30 mouse cellular contexts compared by ENCODE assay signal in the genomic region with DNA sequence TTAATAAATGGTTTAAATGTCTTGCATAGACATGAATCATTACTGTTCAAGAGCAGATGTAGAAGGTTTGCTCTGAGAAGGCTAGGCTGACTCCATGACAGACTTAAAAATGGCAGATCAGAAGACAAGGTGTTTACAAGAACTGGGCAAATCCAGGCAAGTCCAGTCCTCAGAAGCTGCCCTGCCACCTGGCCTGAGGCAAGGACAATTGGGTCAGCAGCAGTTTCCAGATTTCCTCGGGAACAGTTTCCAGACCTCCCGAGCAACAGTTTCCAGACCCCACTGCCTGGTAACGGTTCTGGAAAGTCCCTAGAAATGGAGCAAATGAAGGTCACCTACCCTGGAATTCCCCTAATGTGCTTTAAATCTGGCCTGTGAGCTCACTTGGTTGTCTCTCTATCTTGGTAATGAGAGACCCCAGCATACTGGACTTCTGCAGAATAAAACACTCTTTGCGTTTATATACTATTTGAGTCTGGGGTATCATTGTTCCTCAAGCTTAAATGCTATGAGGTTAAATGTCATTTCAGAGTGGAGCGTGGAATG. TPM values are rescaled to one million over a fixed set of nuclear protein-coding genes. Genes with fewer than 3 reads are reported as not detected.
"Had no signal": no experiment of that assay in that cellular context is flagged by ENCODE, and none has a peak within 500 bp of the region (broad histone marks: within the 10 kb centered on the region; RNA-seq: fewer than 3 reads in every experiment).

No protein-coding gene starts in this region.

- H3K9me3 ChIP-seq: heart, embryonic 10.5 days; heart, embryonic 12.5 days; hindbrain, embryonic 10.5 days; hindbrain, embryonic 12.5 days; intestine, embryonic 15.5 days; limb, embryonic 13.5 days; limb, embryonic 15.5 days; liver, embryonic 13.5 days had no signal

- H3K4me2 ChIP-seq: heart, embryonic 12.5 days; hindbrain, embryonic 12.5 days; hindbrain, embryonic 14.5 days; intestine, embryonic 15.5 days; limb, embryonic 13.5 days; limb, embryonic 15.5 days; liver, embryonic 13.5 days had no signal

- H3K9ac ChIP-seq: heart, embryonic 12.5 days; hindbrain, embryonic 12.5 days; hindbrain, embryonic 14.5 days; intestine, embryonic 15.5 days; limb, embryonic 13.5 days; limb, embryonic 15.5 days; liver, embryonic 13.5 days had no signal

- H3K4me1 ChIP-seq: heart, embryonic 10.5 days; heart, embryonic 12.5 days; hindbrain, embryonic 10.5 days; hindbrain, embryonic 12.5 days; intestine, embryonic 15.5 days; limb, embryonic 13.5 days; limb, embryonic 15.5 days; liver, embryonic 13.5 days had no signal

- H3K27ac ChIP-seq: gastrocnemius, adult 2 months; heart, embryonic 10.5 days; hindbrain, embryonic 10.5 days; hindbrain, embryonic 12.5 days; hindbrain, embryonic 14.5 days; intestine, embryonic 15.5 days; limb, embryonic 13.5 days; limb, embryonic 15.5 days; liver, embryonic 13.5 days had no signal

- ATAC-seq: hindbrain, embryonic 16.5 days; inflammation-experienced regulatory T-cells, adult 6 months; intestine, embryonic 15.5 days; intestine, postnatal 0 days had no signal

- H3K4me3 ChIP-seq: gastrocnemius, adult 2 months; heart, embryonic 10.5 days; heart, embryonic 12.5 days; hindbrain, embryonic 10.5 days; hindbrain, embryonic 12.5 days; intestine, embryonic 15.5 days; limb, embryonic 13.5 days; limb, embryonic 15.5 days; liver, embryonic 13.5 days had no signal

- H3K36me3 ChIP-seq: heart, embryonic 10.5 days; heart, embryonic 12.5 days; hindbrain, embryonic 10.5 days; hindbrain, embryonic 12.5 days; intestine, embryonic 15.5 days; limb, embryonic 13.5 days; limb, embryonic 15.5 days; liver, embryonic 13.5 days had no signal

- H3K27me3 ChIP-seq: heart, embryonic 12.5 days; hindbrain, embryonic 12.5 days; intestine, embryonic 15.5 days; limb, embryonic 13.5 days; limb, embryonic 15.5 days; liver, embryonic 13.5 days had no signal

- DNase-seq: gastrocnemius, adult 2 months; gastrocnemius, postnatal 10 days; gastrocnemius, postnatal 25 days; heart, adult 18-20 months; heart, postnatal 10 days; heart, postnatal 4 days; kidney, adult 18-20 months; kidney, adult 8-10 months; kidney, postnatal 10 days; kidney, postnatal 25 days; layer of hippocampus, adult 9-11 months; layer of hippocampus, postnatal 36 days; left cerebral cortex, postnatal 4 days; liver, embryonic 13.5 days had no signal

RNA-seq across cellular contexts. Expression of gene Esr2, which starts 32.4 kb away (rescaled TPM):
- polyA plus RNA-seq: inflammation-experienced regulatory T-cells, adult 6 months; intestine, postnatal 0 days; liver, adult 2 months had no signal

RNA-seq across cellular contexts. Expression of gene Tex21, which starts 37.0 kb away (rescaled TPM):
- polyA plus RNA-seq: heart, embryonic 16.5 days; hindbrain, embryonic 10.5 days; hindbrain, embryonic 12.5 days; hindbrain, embryonic 16.5 days; inflammation-experienced regulatory T-cells, adult 6 months; intestine, embryonic 15.5 days; intestine, postnatal 0 days; kidney, embryonic 14.5 days; large intestine, adult 2 months; limb, embryonic 11.5 days; limb, embryonic 15.5 days; liver, adult 2 months had no signal
